Mouse (Mus musculus) monocyte, adult 5-6 weeks (primary cell): ENCODE data around the gene Cmss1. TPM values are rescaled to one million over a fixed set of nuclear protein-coding genes. Genes with fewer than 3 reads are reported as not detected.
A peak's percentile ranks its signal among the peaks of the same experiment; 100 is the strongest.

Source experiments
- ATAC-seq: fragments of 153-309, 156-312 bp; replicated peaks from 2 replicates; pipeline ENCODE4 v1.8.0; 2017; ENCODE audit warnings: mild to moderate bottlenecking; ENCODE audit not compliant: low TSS enrichment, insufficient number of reproducible peaks, severe bottlenecking, poor library complexity, low FRiP score
- total RNA-seq: library from RNA; stranded (forward); fragments of 200-1000, 200-491, 200-594 nt; gene quantifications from 3 replicates; pipeline ENCODE4 v1.2.3, GENCODE M21; 2017

Cmss1 gene
- total RNA-seq, 1 experiment from 2014 or later: 3.9 TPM

DNA sequence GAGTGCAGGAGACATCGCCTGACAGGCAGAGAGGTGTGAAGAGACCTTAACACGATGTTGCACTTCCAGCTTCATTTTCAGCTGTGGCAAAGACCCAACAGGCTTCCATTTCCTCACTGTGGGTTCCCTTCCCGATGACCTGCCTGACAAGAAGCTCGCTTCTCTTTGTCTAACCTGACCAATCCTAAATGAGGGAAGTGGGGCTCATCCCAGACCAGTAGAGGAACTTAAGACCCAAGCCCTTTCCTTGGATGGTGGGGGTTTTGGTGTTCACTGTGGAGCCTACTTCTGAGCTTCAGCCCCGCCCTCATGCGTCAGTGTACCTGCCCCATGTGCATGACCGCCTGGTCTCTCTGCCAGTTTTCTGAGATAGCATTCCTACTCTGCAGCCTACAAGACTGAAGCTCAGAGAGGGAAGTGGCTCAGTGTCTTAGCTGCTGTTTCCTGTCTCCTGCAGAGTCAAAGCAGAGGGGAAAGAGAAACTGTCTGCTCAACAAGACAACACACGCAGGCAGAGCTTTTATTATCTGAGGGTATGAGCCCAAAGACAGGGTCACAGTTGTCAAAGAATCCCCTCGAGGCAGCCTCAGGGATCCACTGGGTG is 305.1 kb downstream of the Cmss1 start:
- ATAC-seq: 0 out of 2 replicates have a peak, but pooled peaks have one; percentile 40

- ATAC-seq: no peak
Observed at GRCm38 (mm10) chr16:57295216-57295934, 311.3 kb downstream of the Cmss1 start.

GRCm38 (mm10) chr16:57292765-57293164 is 313.9 kb downstream of the Cmss1 start, which contains the start of gene Tmem30c:
Gene Tmem30c (minus strand): TSS chr16:57292865.
- ATAC-seq: no peak

DNA sequence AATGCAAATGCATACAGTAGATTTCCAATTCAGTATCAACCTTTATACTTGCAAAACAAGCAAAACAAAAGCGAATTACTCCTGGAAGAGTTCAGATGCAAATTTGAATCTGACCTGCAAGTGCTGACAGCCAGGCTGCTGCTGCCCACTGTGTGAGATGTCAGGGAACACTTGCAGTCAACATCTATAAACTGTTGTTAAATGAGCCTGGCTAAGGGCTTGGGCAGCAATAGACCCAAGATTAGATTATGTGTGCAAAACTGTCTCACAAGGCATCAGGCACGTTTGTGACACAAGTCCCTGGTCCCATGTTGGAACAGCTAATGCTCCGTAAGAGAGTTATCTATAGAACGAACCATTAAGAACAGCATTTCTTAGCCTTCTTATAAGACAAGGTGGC is 314.4 kb downstream of the Cmss1 start:
- no peak for ATAC-seq

GRCm38 (mm10) chr16:57291696-57292095 is 315.0 kb downstream of the Cmss1 start:
- no peak for ATAC-seq

GRCm38 (mm10) chr16:57281417-57281816 is 325.2 kb downstream of the Cmss1 start:
- no peak for ATAC-seq

GRCm38 (mm10) chr16:57280221-57281217 is 326.1 kb downstream of the Cmss1 start:
- ATAC-seq: no peak

- no peak for ATAC-seq
Observed at GRCm38 (mm10) chr16:57278976-57279626, 327.6 kb downstream of the Cmss1 start.

DNA sequence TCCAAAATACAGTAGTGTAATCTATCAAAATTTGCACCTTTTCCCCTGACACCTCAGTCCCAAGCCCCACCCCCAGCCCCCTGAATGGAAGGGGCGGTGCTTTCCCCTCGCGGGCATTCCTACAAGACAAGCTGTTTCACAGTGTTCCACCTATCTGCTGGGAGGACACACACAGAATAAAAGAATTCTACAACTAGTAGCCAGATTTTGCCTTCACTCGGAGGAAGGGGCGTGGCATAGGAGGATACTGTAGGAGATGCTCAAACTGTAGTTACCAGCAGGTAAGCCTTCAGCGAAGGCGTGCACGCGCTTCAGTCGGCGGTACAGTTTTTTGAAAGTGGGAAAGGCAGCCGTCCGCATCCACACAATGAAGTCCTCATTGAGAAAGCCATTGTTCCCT is 336.9 kb downstream of the Cmss1 start:
- no peak for ATAC-seq

DNA sequence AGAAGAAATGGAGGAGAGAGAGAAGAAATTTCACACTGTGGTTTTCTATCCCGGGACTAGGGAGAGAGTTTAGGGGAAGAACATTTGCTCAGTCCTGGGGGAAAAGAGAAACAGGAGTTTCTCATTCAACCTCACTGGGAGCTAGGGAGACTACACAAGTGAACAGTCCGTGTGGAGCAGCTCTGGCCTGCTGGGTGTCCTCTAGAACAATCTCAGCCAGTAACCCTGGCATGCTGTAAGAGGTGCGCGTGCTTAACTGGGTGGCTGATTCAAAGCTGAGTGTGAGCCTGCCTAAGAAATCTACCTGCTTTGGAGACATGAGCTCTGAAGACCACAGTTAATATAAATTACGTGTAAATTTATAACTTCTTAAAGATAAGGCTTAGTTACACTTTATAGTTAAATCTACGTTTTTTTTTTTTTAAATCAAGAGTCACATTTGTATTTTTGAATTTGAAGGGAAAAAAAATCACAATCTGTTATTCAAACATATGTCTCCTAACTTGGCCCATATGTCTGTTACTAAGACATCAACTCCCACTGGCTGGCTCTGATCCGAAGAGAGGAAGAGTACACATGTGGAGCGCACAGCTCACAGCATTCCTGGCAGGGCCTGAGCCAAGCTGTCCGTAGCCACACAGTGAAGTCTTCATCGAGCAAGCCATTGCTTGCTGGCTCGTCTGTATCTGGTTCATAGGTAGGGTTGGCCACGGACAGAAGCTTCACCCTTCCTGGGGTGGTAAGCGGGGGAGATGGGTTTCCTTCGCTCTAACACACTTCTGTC is 338.4 kb downstream of the Cmss1 start:
- no peak for ATAC-seq

DNA sequence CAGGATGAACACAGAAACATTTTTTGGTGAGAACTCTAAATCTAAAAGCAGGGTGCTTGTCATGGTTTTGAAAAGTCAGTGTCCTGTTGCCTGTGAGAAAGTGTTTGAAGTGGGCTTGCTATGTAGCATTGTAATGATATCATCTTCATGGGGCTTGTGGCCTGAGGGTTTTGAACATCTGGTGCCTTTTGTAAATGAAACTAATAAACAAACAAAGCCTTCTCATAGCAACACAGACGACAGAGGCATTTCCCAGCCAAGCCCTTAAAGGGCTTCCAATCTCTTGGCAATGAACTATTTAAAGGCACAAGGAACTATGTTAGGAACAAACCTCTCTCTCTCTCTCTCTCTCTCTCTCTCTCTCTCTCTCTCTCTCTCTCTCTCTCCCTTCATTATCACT is 339.6 kb downstream of the Cmss1 start:
- no peak for ATAC-seq

- ATAC-seq: no peak
Observed at GRCm38 (mm10) chr16:57260152-57260551, 346.5 kb downstream of the Cmss1 start.

DNA sequence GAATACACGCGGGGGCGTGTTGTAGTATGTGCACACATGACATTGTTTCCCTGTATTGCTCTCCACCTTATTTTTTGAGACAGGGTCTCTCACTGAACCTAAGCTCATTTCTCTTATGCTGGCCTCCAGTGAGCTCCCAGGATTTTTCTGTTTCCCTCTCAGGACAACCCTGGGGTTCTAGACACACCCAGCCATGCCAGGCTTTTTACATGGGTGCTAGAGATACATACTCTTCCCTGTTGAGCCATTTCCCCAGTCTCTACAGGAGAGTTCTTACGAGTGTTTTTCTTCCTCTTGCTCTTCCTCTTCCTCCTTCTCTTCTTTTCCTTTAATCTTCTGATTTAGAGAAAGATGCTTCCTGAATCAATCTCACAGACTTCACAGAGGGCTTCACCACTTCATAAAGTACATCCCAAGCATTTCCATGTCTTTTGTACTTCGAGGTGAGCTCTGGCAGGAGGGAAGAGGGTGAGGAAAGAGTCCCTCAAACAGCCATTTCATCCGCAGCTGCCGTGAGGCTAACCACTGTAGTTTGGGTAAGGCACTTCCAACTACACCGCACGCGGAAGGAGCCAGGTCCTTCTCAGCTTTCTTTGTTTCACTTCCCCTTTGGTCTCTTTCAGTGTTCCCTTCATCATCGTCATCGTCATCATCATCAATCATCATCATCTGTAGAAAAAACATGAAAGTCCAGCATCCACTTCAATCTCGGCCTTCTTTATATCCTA is 347.1 kb downstream of the Cmss1 start:
- peak; percentile 73 for ATAC-seq

Other genes starting within 250 kb of the Cmss1 start
- not detected in 3 replicates for gene Col8a1, start 147.9 kb upstream of the Cmss1 start, total RNA-seq